Mouse (Mus musculus) forebrain, embryonic 13.5 days (tissue): ENCODE measurements around the gene Pdgfa. TPM values are rescaled to one million over a fixed set of nuclear protein-coding genes. Genes with fewer than 3 reads are reported as not detected.
A peak's percentile ranks its signal among the peaks of the same experiment; 100 is the strongest.

Experiments used
- ATAC-seq: fragments of 200-750 bp; cut with Nextera tagmentation; 2 replicates; pipeline ENCODE4 v1.8.0; 2017
- H3K27ac ChIP-seq: fragments of 300-500 bp; sonication (generic); 2 replicates; pipeline ENCODE4 v1.5.1; 2015; ENCODE audit warnings: inconsistent platforms, mild to moderate bottlenecking, moderate library complexity
- H3K27me3 ChIP-seq: fragments of 300-500 bp; sonication (generic); 2 replicates; pipeline ENCODE4 v1.6.1; 2015; ENCODE audit warnings: mild to moderate bottlenecking, inconsistent platforms
- H3K36me3 ChIP-seq: fragments of 300-500 bp; sonication (generic); 2 replicates; pipeline ENCODE4 v1.6.1; 2015; ENCODE audit warnings: mild to moderate bottlenecking, inconsistent platforms; ENCODE audit not compliant: poor library complexity, severe bottlenecking
- H3K4me1 ChIP-seq: fragments of 300-500 bp; sonication (generic); 2 replicates; pipeline ENCODE4 v1.6.1; 2015; ENCODE audit warnings: inconsistent platforms
- H3K4me2 ChIP-seq: fragments of 300-500 bp; sonication (generic); 2 replicates; pipeline ENCODE4 v1.6.1; 2015; ENCODE audit warnings: inconsistent platforms, mild to moderate bottlenecking, moderate library complexity
- H3K4me3 ChIP-seq: fragments of 300-500 bp; sonication (generic); 2 replicates; pipeline ENCODE4 v1.5.1; 2015; ENCODE audit warnings: mild to moderate bottlenecking, inconsistent platforms
- H3K9ac ChIP-seq: fragments of 300-500 bp; sonication (generic); 2 replicates; pipeline ENCODE4 v1.6.1; 2015; ENCODE audit warnings: mild to moderate bottlenecking, inconsistent platforms
- H3K9me3 ChIP-seq: fragments of 300-500 bp; sonication (generic); replicated peaks from 2 replicates; pipeline ENCODE4 v1.6.1; 2016; ENCODE audit warnings: inconsistent platforms
- WGBS: fragments of 180-500 bp; shearing (Covaris S2); methylation state at CpG from one replicate; pipeline ENCODE4 v1.1.7; 2015; 5-methylcytosine and 5-hydroxymethylcytosine counted together
- polyA plus RNA-seq: library from polyadenylated mRNA; unstranded; fragments of >200 nt; fragmentation: Nextera tagmentation; extraction: Ambion mirVana; gene quantifications from 2 replicates; pipeline ENCODE4 v1.2.1, GENCODE M21; 2015

Pdgfa gene
- polyA plus RNA-seq, 1 experiment from 2014 or later, result 7.7 TPM

DNA sequence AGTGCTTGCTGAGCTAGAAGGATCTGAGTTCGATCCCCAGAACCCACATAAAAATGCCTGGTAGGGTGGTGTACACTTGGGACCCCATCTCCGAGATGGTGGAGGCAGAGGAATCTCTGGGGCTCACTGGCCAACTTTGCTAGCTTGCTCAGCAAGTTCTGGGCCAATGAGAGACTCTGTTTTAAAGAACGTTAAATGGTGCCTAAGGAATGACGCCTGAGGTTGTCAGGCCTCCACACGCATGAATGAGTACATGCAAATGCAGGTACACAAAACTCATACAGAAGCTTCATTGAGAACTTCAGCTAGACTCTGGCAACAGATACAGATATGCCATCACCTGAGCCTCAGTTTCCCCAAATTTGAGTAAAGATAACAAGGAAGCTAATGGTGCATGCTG lies 49.7 kb downstream of the Pdgfa start:
- no peak; the same call in 1 of the 2 replicates for ATAC-seq
- H3K27ac ChIP-seq, result peak overlapping the region; percentile 44; the same call in 1 of the 2 replicates

DNA sequence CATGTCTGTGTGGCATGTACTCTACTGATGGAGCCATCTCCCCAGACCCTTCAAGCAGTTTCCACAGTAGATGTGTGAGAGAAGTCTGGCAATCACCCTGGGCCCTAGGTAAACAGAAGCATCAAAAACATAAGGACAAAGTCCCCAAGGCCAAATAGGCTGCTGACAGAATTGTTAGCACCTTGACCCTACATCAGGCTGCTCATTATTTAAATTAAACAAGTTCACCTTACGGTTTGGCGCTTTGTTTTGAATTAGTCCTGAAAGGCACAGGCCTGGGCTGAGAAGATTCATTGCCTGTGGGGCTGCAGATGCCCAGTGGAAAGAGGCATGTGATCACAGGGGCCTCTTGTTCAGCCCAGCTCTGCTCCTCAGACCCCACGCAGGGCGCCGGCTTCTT lies 50.2 kb downstream of the Pdgfa start:
- Histone ChIP-seq H3K36me3 (no peaks in the 10 kb centered on the region), H3K4me3 (no peak overlapping the region), H3K27me3 (no peaks in the 10 kb centered on the region), H3K9ac (no peak overlapping the region), H3K9me3 (no peaks in the 10 kb centered on the region), H3K4me2 (no peak overlapping the region), H3K27ac (peak overlapping the region; percentile 44), H3K4me1 (peaks cover 33% of the 10 kb centered on the region)
- ATAC-seq, result no peak
- 74% methylated on average over 5 of the region's 5 CpGs for WGBS

More for the DNA sequence above, 49.7 kb downstream of the Pdgfa start:
- Histone ChIP-seq H3K36me3 (no peaks in the 10 kb centered on the region), H3K9me3 (no peaks in the 10 kb centered on the region), H3K4me3 (no peak overlapping the region), H3K4me1 (peaks cover 33% of the 10 kb centered on the region), H3K9ac (no peak overlapping the region), H3K27me3 (no peaks in the 10 kb centered on the region), H3K4me2 (peak overlapping the region; percentile 38; the same call in 1 of the 2 replicates)
- WGBS, result 61% methylated on average over 5 of the region's 5 CpGs

DNA sequence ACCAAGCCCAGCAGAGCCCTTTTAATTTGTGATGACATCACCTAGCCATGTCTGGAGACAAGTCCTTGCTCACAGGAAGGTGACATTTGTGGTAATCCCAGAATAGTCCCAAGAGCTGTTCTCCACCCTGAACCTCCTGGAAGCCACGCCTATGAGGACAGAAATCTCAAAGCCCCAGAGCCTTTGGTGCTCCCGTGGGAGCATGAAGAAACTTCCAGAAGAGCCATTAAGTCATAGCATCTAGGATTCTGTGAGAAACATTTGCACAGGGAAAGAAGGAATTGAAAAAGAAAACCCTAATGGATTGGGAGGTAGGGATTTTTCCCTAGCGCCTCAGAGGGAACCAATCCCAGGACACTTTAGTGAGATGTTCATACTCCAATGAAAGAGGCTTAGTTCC lies 52.2 kb downstream of the Pdgfa start:
- ATAC-seq, result no peak
- H3K4me1 ChIP-seq, result peaks cover 33% of the 10 kb centered on the region
- WGBS, result 84% methylated on average over 3 of the region's 3 CpGs

DNA sequence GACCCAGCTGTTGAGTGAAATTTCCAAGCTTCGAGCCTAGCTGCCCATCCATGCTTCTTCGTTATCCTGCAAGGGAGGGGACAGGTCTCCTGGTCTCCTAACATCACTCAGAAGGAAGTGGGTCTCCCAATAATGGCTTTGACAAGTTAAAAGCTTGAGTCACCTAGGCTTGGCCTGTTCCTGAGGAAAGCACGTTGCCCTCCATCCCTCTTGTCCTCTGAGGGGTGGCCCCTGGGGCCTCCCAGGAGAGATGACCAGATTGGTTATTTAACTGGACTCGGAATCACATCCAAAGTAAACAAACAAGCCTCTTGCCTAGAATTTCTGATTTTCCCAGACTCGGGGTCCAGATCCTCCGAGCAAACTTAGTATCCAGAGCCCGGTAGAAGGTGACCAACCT lies 52.6 kb downstream of the Pdgfa start:
- ATAC-seq, result no peak
- H3K4me2 ChIP-seq, result no peak overlapping the region
- no peak overlapping the region for H3K27ac ChIP-seq
- no peak overlapping the region for H3K9ac ChIP-seq
- no peaks in the 10 kb centered on the region for H3K9me3 ChIP-seq
- H3K4me3 ChIP-seq, result no peak overlapping the region
- H3K27me3 ChIP-seq, result no peaks in the 10 kb centered on the region
- H3K36me3 ChIP-seq, result no peaks in the 10 kb centered on the region
- 88% methylated on average over 7 of the region's 7 CpGs for WGBS
- H3K4me1 ChIP-seq, result peaks cover 29% of the 10 kb centered on the region

More for the DNA sequence above, 52.2 kb downstream of the Pdgfa start:
- Histone ChIP-seq H3K27me3 (no peaks in the 10 kb centered on the region), H3K36me3 (no peaks in the 10 kb centered on the region), H3K9me3 (no peaks in the 10 kb centered on the region), H3K4me3 (no peak overlapping the region), H3K4me2 (no peak overlapping the region), H3K27ac (no peak overlapping the region), H3K9ac (no peak overlapping the region)

DNA sequence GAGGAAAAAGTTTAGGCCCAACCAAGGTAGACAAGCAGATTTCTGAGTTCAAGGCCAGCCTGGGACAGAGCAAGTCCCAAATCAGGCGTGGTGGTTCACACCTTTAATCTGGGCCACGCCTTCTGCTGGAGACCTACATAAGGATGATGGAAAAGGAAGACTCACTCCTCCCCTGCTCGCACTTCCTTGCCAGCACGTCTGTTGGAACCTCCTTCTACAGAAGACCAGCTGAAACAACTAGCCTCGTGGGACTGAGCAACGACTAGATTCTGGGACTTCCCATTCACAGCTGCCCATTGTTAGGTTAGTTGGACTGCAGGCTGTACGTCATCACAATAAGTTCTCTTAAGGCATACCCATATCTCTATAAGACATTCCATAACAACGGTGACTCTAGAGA lies 55.3 kb downstream of the Pdgfa start:
- 80% methylated on average over 8 of the region's 8 CpGs for WGBS

DNA sequence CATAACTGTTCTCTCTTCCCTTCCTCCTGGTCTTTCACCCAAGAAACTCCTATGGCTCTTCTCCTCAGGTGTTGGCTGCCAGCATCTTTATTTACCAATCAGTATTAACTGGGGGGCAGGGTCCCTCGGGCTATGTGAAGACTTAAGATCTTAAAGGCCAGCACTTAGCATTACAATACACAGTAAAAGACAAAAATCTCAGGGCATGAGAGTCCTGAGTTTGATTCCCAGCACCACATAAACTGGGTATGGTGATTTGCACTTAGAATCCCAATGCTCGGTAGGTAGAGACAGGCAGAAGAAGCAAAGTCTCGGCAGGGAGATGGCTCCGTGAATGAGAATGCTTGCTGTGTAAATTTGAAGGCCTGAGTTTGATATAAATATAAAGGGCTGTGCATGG lies 56.6 kb downstream of the Pdgfa start:
- no peaks in the 10 kb centered on the region for H3K36me3 ChIP-seq
- H3K27ac ChIP-seq, result no peak overlapping the region
- no peak overlapping the region for H3K9ac ChIP-seq
- H3K9me3 ChIP-seq, result no peaks in the 10 kb centered on the region
- no peak overlapping the region for H3K4me2 ChIP-seq
- no peaks in the 10 kb centered on the region for H3K27me3 ChIP-seq
- H3K4me1 ChIP-seq, result no peaks in the 10 kb centered on the region
- no peak for ATAC-seq
- H3K4me3 ChIP-seq, result no peak overlapping the region
- WGBS, result 82% methylated on average over 4 of the region's 4 CpGs

More for the DNA sequence above, 55.3 kb downstream of the Pdgfa start:
- no peaks in the 10 kb centered on the region for H3K9me3 ChIP-seq
- no peaks in the 10 kb centered on the region for H3K27me3 ChIP-seq
- ATAC-seq, result no peak
- H3K36me3 ChIP-seq, result no peaks in the 10 kb centered on the region
- no peak overlapping the region for H3K27ac ChIP-seq
- H3K9ac ChIP-seq, result no peak overlapping the region
- no peak overlapping the region for H3K4me2 ChIP-seq
- H3K4me3 ChIP-seq, result no peak overlapping the region
- H3K4me1 ChIP-seq, result peaks cover 2% of the 10 kb centered on the region

DNA sequence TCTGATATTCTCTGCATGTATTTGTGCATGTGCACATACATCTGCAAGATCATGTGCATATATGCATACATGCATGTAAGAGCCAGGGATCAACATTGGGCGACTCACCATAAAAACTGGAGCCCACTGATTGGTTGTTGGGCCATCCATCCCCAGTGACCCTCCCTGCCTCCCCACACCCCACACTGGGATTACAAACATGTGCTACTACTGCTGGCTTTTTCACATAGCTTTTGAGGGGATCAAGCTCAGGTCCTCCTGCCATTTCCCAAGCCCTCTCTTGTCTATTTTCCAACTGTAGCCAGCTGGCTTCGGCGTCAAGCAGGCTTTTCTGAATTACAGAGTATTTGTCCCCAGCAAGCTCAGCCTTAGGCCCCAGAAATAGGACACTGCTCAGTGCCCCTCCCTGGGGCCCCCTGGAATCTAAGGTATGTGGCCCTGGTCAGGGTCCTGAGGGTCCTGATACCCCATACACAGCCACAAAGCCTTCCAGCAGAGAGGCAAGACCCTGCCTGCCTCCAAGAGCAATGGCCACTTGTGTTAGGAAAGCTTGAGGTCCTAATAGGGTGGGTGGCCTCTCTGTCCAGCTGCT lies 58.5 kb downstream of the Pdgfa start:
- 80% methylated on average over 3 of the region's 3 CpGs for WGBS
- H3K4me3 ChIP-seq, result no peak overlapping the region
- no peaks in the 10 kb centered on the region for H3K36me3 ChIP-seq
- H3K4me2 ChIP-seq, result no peak overlapping the region
- no peaks in the 10 kb centered on the region for H3K4me1 ChIP-seq
- H3K9me3 ChIP-seq, result no peaks in the 10 kb centered on the region
- no peak for ATAC-seq
- no peak overlapping the region for H3K9ac ChIP-seq
- H3K27ac ChIP-seq, result no peak overlapping the region
- H3K27me3 ChIP-seq, result peaks cover 4% of the 10 kb centered on the region; the same call in 1 of the 2 replicates

DNA sequence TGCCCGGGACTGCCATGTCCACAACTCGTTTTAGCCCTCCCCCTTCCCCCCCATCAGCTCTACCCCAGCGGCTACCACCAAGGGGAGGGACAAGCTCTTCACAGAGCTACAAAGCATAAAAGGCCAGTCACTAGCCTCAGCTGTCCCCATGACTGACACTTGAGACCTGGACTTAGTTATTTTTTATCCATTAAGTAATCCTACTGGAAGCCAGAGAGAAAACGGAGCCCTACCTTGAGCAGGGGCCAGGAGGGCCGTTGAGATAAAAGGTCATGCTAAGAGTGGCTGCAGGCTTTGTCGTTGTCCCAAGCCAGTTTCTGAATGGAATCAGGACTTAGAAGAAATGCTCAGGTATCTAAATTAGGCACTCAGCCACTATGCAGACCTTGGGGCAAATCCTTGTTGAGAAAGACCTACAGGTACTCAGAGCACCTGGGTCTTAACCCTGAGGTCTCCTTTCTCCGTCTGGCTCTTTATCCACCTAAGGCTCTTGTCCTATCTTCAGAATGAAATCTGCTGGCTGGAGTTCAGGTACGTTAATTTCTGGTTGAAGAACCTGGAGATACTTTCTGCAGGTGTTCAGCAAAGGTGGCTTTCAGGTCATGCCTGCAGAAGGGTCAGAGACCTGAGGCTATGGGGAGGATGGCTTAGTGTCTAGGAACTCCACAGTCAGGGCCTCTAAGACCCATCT lies 60.6 kb downstream of the Pdgfa start:
- Histone ChIP-seq H3K27me3 (peaks cover 9% of the 10 kb centered on the region; the same call in 1 of the 2 replicates), H3K9ac (no peak overlapping the region), H3K4me3 (no peak overlapping the region), H3K36me3 (no peaks in the 10 kb centered on the region), H3K4me2 (no peak overlapping the region), H3K4me1 (peaks cover 15% of the 10 kb centered on the region), H3K9me3 (no peaks in the 10 kb centered on the region), H3K27ac (no peak overlapping the region)
- 86% methylated on average over 8 of the region's 8 CpGs for WGBS
- no peak for ATAC-seq

DNA sequence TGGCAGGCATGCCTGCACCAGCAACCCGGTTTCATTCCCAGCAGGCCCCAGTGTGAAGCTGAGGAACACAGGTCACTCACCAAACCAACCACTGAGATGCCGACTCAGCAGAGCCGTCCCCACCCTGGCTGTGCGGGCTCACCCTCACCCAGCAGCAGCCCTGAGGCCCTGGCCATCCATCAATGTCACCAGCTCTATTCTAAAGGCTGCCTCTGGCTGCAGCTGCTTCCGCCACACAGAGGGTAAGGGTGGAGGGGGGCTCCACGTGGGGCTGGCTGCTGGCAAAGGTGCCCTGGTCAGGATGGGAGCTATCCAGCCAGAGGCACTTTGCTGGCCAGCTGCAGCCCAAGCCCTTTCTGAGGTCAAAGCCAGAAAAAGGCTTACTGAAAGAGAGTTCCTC lies 62.6 kb downstream of the Pdgfa start:
- peaks cover 31% of the 10 kb centered on the region for H3K4me1 ChIP-seq
- WGBS, result 51% methylated on average over 6 of the region's 6 CpGs

DNA sequence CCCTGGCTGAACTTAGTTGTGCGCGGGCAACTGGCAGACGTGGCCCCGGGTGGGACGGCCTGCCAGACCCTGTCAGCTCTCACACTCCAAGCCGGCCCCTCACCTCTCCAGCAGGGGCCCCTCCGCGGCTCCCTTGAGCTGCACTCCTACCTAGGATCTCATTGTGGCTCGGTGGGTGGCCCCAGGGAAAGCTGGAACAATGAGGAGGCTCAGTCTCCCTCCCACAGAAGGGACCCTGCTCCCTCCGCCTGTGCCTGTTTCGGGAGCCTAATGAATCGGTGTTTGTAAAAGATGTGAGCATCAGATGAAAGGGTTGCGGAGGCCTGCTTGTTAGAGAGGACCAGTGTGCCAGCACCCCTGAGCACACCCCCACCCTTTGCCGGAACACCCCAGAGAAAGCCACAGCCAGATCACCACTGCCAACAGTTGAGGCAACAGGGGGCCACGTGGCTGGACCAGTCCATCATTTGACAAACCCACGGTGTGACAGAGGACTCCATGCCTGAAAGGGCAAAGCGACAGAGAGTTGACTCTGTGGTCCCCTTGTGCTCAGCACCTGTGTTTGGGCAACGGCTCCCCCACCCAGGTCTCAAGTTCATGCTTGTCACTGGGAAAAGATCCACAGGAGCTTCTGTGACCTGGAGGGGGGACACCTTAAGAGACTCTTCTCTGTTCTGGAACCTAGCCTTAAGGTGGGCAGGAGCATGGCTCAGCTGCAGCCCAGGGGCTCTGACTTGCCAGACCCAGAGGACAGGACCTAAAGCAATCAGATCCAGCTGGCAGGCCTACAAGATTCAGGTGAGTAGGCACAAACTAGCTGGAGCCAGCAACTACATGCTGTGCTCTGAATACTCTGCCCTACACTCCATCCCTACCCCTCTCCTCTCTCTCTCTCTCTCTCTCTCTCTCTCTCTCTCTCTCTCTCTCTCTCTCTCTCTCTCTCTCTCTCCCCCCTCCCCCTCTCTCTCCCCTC lies 64.4 kb downstream of the Pdgfa start:
- WGBS, result 8% methylated on average over 18 of the region's 18 CpGs
- peak overlapping the region; percentile 41; the same call in 1 of the 2 replicates for H3K9ac ChIP-seq
- peak; percentile 43; the same call in 1 of the 2 replicates for ATAC-seq

More for the DNA sequence above, 62.6 kb downstream of the Pdgfa start:
- H3K9ac ChIP-seq, result no peak overlapping the region
- no peaks in the 10 kb centered on the region for H3K9me3 ChIP-seq
- no peaks in the 10 kb centered on the region for H3K36me3 ChIP-seq
- ATAC-seq, result no peak
- H3K4me2 ChIP-seq, result no peak overlapping the region
- H3K27me3 ChIP-seq, result peaks cover 9% of the 10 kb centered on the region; the same call in 1 of the 2 replicates
- no peak overlapping the region for H3K4me3 ChIP-seq
- H3K27ac ChIP-seq, result no peak overlapping the region

DNA sequence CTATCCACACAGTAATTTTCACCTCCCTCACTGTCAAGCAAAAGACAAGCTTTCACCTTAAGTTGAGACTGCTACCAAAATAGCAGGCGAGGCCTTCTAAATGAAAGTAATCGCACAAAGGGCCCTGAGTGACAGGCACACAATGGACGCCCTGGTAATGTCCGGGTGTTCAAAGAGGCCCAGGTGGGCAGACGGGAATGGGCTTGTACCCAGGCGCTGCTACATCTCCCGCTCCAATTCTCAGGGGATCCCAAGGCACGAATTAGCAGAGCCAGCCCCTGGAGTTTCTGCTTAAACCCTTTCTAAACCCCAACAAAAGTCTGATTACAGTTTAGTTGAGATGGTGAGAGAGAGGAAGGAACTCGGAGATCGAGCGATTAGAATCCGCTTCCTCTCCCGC lies 65.3 kb downstream of the Pdgfa start:
- ATAC-seq, result no peak
- Histone ChIP-seq H3K4me2 (peak overlapping the region; percentile 40), H3K4me3 (no peak overlapping the region), H3K27ac (0 out of 2 replicates have a peak overlapping the region, but pooled peaks have one; percentile 16), H3K4me1 (peaks cover 31% of the 10 kb centered on the region), H3K36me3 (no peaks in the 10 kb centered on the region), H3K9ac (peak overlapping the region; percentile 23; the same call in 1 of the 2 replicates), H3K27me3 (peaks cover 9% of the 10 kb centered on the region; the same call in 1 of the 2 replicates), H3K9me3 (no peaks in the 10 kb centered on the region)
- WGBS, result 5% methylated on average over 13 of the region's 13 CpGs

More for the DNA sequence above, 64.4 kb downstream of the Pdgfa start:
- H3K4me3 ChIP-seq, result no peak overlapping the region
- no peak overlapping the region for H3K27ac ChIP-seq
- no peaks in the 10 kb centered on the region for H3K9me3 ChIP-seq
- H3K27me3 ChIP-seq, result peaks cover 9% of the 10 kb centered on the region; the same call in 1 of the 2 replicates
- no peaks in the 10 kb centered on the region for H3K36me3 ChIP-seq
- H3K4me1 ChIP-seq, result peaks cover 31% of the 10 kb centered on the region
- peak overlapping the region; percentile 40 for H3K4me2 ChIP-seq
